Mouse (Mus musculus): ENCODE results near the gene Zfp281. TPM values are rescaled to one million over a fixed set of nuclear protein-coding genes. Genes with fewer than 3 reads are reported as not detected.

The Zfp281 gene
- total RNA-seq, 2 experiments from 2014 or later, result 11.3 to 11.5 TPM

- intact Hi-C loops (cut with DNase I), result no loop called here
- DNase-seq, result no peak
Observed at GRCm38 (mm10) chr1:136608339-136609261, 16.1 kb upstream of the Zfp281 start.

- no peak for DNase-seq
- intact Hi-C loops (cut with DNase I), result no loop called here
Observed at GRCm38 (mm10) chr1:136611803-136612202, 12.9 kb upstream of the Zfp281 start.

DNA sequence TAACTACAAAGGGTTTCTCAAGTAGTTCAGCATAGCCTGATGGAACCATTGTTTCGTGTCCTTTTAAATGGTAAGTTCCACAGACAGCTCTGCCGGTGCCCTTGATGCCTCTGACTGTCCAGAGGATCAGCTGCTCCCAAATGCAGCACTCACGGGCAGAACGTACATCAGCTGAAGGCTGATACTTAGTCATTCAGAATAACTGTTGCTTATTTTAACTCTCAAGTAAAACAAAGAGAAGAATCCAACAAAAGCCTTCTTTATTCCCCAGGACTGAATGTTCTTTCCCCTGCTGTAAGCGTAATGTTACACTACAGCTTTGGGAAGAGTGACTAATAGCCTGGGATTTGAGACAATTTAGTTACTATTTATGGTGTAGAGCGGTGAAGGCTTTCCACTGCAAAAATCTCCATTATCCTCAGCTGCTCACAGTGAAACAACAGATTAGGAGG, 11.4 kb upstream of the Zfp281 start:
- intact Hi-C loops (cut with DNase I), result no loop called here
- no peak for DNase-seq

- DNase-seq, result no peak
- intact Hi-C loops (cut with DNase I), result no loop called here
Observed at GRCm38 (mm10) chr1:136614748-136615440, 9.8 kb upstream of the Zfp281 start.

DNA sequence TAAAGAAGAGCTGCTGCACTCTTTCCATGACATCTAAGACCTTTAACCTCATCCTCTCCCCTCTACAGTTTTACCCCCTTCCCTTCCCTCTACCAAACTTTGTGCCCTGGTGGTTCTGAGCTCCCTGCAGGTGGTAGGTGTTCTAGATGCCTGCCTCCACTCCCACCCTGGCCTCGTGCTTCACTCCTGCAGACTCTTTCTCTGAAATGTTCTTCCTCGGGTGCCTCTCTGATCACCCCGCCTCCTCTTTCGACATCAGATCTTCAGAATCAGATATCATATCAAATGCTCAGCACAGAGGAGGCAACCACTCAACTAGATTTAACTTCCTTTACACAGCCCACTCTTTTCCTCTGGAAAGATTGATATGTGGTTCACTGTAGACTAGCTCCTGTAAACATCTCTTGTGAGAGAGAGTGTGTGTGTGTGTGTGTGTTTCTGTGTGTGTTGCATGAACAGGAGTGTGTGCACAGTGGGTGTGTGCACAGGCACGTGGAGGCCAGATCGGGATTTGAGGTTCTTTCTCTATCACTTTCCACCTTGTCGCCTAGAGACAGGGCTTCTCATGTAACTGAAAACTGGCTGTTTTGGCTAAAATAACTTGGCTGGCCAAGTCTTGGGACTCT, 7.4 kb upstream of the Zfp281 start:
- DNase-seq, result no peak
- intact Hi-C loops (cut with DNase I), result no loop called here

GRCm38 (mm10) chr1:136618570-136618969, 6.1 kb upstream of the Zfp281 start:
- DNase-seq, result no peak
- intact Hi-C loops (cut with DNase I), result no loop called here

DNA sequence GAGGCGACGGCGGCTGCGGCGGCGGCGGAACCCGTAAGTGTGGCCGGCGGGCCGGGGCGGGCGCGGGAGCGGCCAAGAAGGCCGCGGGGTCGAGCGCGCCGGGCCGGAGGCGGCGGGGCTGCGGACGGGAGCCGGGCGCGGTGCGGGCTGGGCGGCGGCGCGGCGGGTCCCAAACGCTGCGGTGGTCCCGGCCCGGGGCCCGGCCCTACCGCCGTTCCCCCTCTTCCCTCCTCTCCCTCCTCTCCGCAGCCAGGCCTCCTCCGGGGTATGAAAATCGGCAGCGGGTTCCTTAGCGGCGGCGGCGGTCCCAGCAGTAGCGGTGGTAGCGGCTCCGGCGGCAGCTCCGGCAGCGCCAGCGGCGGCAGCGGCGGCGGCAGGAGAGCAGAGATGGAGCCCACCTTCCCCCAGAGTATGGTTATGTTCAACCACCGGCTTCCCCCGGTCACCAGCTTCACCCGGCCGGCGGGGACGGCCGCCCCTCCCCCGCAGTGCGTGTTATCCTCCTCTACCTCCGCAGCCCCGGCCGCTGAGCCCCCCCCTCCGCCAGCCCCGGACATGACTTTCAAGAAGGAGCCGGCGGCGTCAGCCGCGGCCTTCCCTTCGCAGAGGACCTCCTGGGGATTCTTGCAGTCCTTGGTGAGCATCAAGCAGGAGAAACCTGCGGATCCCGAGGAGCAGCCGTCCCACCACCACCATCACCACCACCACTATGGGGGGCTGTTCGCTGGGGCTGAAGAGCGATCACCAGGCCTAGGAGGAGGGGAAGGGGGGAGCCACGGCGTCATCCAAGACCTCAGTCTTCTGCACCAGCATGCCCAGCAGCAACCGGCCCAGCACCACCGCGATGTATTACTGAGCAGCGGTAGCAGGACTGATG, 556 bp downstream of the Zfp281 start:
- DNase-seq, result peak; percentile 54 to 57
- intact Hi-C loops (cut with DNase I), result loop anchor here (5.0 kb wide), 1 partner anchor 57 kb away; no protein-coding TSS in a partner anchor

- intact Hi-C loops (cut with DNase I), result loop anchor here (5.0 kb wide), 1 partner anchor 56 kb away; no protein-coding TSS in a partner anchor
- no peak for DNase-seq
Observed at GRCm38 (mm10) chr1:136626141-136626540, 1.4 kb downstream of the Zfp281 start.

DNA sequence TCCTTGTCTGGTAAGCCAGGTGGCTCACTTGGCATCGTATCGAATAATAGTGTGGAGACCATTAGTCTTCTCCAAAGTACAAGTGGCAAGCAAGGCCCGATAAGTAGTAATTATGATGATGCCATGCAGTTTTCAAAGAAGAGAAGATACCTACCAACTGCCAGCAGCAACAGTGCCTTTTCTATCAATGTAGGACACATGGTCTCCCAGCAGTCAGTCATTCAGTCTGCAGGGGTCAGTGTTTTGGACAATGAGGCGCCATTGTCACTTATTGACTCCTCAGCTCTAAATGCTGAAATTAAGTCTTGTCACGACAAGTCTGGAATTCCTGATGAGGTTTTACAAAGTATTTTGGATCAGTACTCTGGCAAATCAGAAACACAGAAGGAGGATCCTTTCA, 2.1 kb downstream of the Zfp281 start:
- intact Hi-C loops (cut with DNase I), result loop anchor here (5.0 kb wide), 1 partner anchor 56 kb away; no protein-coding TSS in a partner anchor
- DNase-seq, result no peak

GRCm38 (mm10) chr1:136627591-136627990, 2.9 kb downstream of the Zfp281 start:
- intact Hi-C loops (cut with DNase I), result loop anchor here (5.0 kb wide), 1 partner anchor 55 kb away; no protein-coding TSS in a partner anchor
- no peak for DNase-seq

GRCm38 (mm10) chr1:136632891-136633290, 8.2 kb downstream of the Zfp281 start:
- intact Hi-C loops (cut with DNase I), result no loop called here

DNA sequence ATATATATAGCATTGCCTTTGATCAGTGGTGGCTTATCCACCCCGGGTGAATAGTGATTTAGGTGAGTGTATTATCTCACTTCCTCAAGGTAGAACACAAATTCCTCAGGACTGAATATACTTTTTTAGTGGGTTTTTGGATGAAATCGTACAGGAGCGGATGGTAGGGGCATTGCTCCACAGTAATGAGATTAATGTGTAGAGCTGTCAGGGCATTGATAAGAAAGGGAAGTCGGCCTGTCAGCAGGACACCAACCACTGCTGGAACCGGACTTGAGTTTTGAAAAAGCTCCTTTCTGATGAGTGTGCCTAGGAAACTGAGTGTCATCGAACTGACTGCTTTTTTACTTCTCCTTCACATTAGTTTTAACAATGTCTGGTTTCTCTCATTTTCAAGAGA, 10.9 kb downstream of the Zfp281 start:
- intact Hi-C loops (cut with DNase I), result no loop called here
- no peak for DNase-seq

More at GRCm38 (mm10) chr1:136632891-136633290, 8.2 kb downstream of the Zfp281 start:
- no peak for DNase-seq

GRCm38 (mm10) chr1:136636946-136637345, 12.2 kb downstream of the Zfp281 start:
- intact Hi-C loops (cut with DNase I), result no loop called here
- no peak for DNase-seq

DNA sequence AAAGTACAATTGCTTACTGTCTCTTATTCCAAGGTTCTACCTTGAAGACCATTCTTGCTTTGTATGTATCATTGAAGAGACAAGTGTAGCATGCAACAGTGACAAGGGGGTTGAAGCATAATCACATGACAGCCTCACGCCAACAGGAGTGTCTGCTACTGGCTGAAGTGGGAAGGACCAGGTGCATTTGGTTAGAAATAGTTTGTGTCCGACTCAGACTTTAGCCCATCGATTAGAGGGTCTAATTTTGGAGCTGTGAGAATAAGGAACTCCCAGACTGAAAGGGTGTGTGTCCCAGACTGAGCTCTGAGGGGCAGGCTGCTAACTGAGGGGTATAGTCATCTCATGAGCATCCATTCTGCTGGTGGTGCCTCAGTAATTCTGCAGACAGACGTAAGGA, 13.0 kb downstream of the Zfp281 start:
- no peak for DNase-seq
- intact Hi-C loops (cut with DNase I), result no loop called here

GRCm38 (mm10) chr1:136638211-136638610, 13.5 kb downstream of the Zfp281 start:
- intact Hi-C loops (cut with DNase I), result no loop called here
- no peak for DNase-seq

DNA sequence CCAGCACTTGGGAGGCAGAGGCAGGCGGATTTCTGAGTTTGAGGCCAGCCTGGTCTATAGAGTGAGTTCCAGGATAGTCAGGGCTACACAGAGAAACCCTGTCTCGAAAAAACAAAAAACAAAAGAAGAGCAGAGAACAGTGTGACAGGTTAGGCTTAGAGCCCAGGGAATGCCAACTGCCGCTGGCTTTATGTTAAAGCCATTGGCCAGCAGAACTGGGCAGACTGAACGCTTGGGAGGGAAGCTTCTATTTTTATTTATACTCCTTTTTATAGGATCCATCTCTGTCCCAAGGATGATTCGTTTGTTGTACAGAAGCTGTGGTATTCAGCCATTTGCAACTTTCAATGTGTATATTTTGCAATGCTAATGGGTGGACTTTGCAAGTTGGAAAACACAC, 14.0 kb downstream of the Zfp281 start:
- intact Hi-C loops (cut with DNase I), result no loop called here
- no peak for DNase-seq

- DNase-seq, result no peak
- intact Hi-C loops (cut with DNase I), result no loop called here
Observed at GRCm38 (mm10) chr1:136639221-136639620, 14.5 kb downstream of the Zfp281 start.

GRCm38 (mm10) chr1:136642701-136643100, 18.0 kb downstream of the Zfp281 start:
- DNase-seq, result no peak
- intact Hi-C loops (cut with DNase I), result no loop called here

DNA sequence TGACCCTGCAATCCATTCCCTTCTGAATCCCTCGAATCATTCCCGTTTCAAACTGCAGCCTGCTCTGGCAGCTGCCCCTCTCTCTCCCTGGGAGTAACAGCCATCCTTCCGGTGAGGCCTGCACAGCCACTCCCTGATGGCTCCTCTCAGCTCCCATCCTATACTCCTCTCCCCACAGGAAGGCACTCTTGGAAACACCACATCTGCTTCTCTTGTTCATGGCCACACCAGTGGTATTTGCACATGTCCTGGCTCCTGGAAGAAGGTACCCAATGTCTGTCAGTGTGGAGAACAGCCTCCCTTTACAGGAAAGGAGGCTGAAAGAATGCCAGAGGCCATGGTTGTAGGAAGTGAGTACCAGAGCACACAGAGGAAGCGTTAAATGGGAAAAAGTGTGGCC, 19.8 kb downstream of the Zfp281 start:
- DNase-seq, result no peak
- intact Hi-C loops (cut with DNase I), result no loop called here
